Mouse (Mus musculus): ENCODE measurements at regions not wholly inside any gene's neighbourhood (a gene's known extent, or its start where the extent isn't known, plus 50 kb on each side); places are given as distances from the start of the nearest gene placed in this dataset.

- peak; percentile 22 to 62 for DNase-seq
Observed at GRCm38 (mm10) chr8:44525915-44526314, 409.3 kb upstream of the Fat1 start.

- DNase-seq, result no peak
Observed at GRCm38 (mm10) chr8:44529696-44530095, 405.6 kb upstream of the Fat1 start.

- no peak for DNase-seq
Observed at GRCm38 (mm10) chr8:44548885-44549284, 386.4 kb upstream of the Fat1 start.

- no peak for DNase-seq
Observed at GRCm38 (mm10) chr8:44559161-44559560, 376.1 kb upstream of the Fat1 start.

GRCm38 (mm10) chr8:44576314-44576858 lies 358.9 kb upstream of the Fat1 start:
- DNase-seq, result no peak

- no peak for DNase-seq
Observed at GRCm38 (mm10) chr8:44576993-44577392, 358.3 kb upstream of the Fat1 start.

All from cerebellum, postnatal 25 days (tissue).